1 mouse cellular context compared by ENCODE assay signal in genomic region chr2:174444359-174444758, GRCm38 (mm10).
TF ChIP-seq lines count a peak whose summit lies in the region.

No protein-coding gene starts in this region.

TF ChIP-seq in CH12.LX, 34 proteins besides CTCF, POLR2A, EP300 and RAD21:
- TF ChIP-seq TBP (conservative IDR thresholded peaks at IDR 0.05; ENCODE audit: low read depth, low read length) (no peak), IRF4 (IDR thresholded peaks at IDR 0.05; ENCODE audit: low read depth, low read length) (peak; percentile 55), JUND (conservative IDR thresholded peaks at IDR 0.05; ENCODE audit: low read depth, low read length) (no peak), SIN3A (IDR thresholded peaks at IDR 0.05; ENCODE audit: low read length) (0 out of 2 replicates have a peak, but pooled peaks have one; percentile 28), USF1 (IDR thresholded peaks at IDR 0.05; ENCODE audit: low read depth, low read length) (no peak), MXI1 (IDR thresholded peaks at IDR 0.05; ENCODE audit: low read depth, low read length) (0 out of 2 replicates have a peak, but pooled peaks have one; percentile 15), ZMIZ1 (IDR thresholded peaks at IDR 0.05; ENCODE audit: low read depth, low read length) (no peak), GABPA (IDR thresholded peaks at IDR 0.05; ENCODE audit: insufficient replicate concordance, low read depth, low read length) (no peak), HCFC1 (IDR thresholded peaks at IDR 0.05; ENCODE audit: low read depth, low read length) (no peak), CHD2 (IDR thresholded peaks at IDR 0.05; ENCODE audit: low read length) (no peak), KAT2A (IDR thresholded peaks at IDR 0.05; ENCODE audit: insufficient replicate concordance, low read length) (no peak), ETS1 (conservative IDR thresholded peaks at IDR 0.05; ENCODE audit: low read depth, low read length) (peak; percentile 43; the same call in 1 of the 2 replicates), SMC3 (IDR thresholded peaks at IDR 0.05; ENCODE audit: low read depth, low read length) (no peak), PAX5 (IDR thresholded peaks at IDR 0.05; ENCODE audit: low read length) (no peak), ELF1 (IDR thresholded peaks at IDR 0.05; ENCODE audit: low read depth, low read length) (no peak), NELFE (IDR thresholded peaks at IDR 0.05; ENCODE audit: low read depth, low read length) (no peak), MEF2A (IDR thresholded peaks at IDR 0.05; ENCODE audit: borderline replicate concordance, low read depth, low read length) (0 out of 2 replicates have a peak, but pooled peaks have one; percentile 36), TCF12 (IDR thresholded peaks at IDR 0.05; ENCODE audit: low read depth, low read length) (peak; percentile 54; the same call in 1 of the 2 replicates), MYC (IDR thresholded peaks at IDR 0.05; ENCODE audit: low read depth, low read length) (0 out of 2 replicates have a peak, but pooled peaks have one; percentile 37), NRF1 (IDR thresholded peaks at IDR 0.05; ENCODE audit: low read depth, low read length) (no peak), CHD1 (IDR thresholded peaks at IDR 0.05; ENCODE audit: low read depth, low read length) (no peak), MAX (IDR thresholded peaks at IDR 0.05; ENCODE audit: low read length) (0 out of 2 replicates have a peak, but pooled peaks have one; percentile 60), ZC3H11A (IDR thresholded peaks at IDR 0.05; ENCODE audit: low read depth, low read length) (no peak), JUN (IDR thresholded peaks at IDR 0.05; ENCODE audit: insufficient read depth, low read depth, low read length) (no peak), MAFK (IDR thresholded peaks at IDR 0.05; ENCODE audit: insufficient replicate concordance, low read length) (no peak), E2F4 (IDR thresholded peaks at IDR 0.05; ENCODE audit: insufficient replicate concordance, low read depth, low read length) (no peak), BHLHE40 (IDR thresholded peaks at IDR 0.05; ENCODE audit: low read depth, low read length) (peak; percentile 96)
